Mouse (Mus musculus) heart, adult 11 months (tissue): ENCODE measurements at regions not wholly inside any gene's neighbourhood (a gene's known extent, or its start where the extent isn't known, plus 50 kb on each side); places are given as distances from the start of the nearest gene placed in this dataset.
A peak's percentile ranks its signal among the peaks of the same experiment; 100 is the strongest.
"Not testable (repeated sequence)": the region's sequence is repeated elsewhere in the genome, so short reads cannot be mapped to it uniquely, and the experiment has no call there.

Source experiments
- DNase-seq: peaks from one replicate; pipeline ENCODE4 v3.0.0; 2022

GRCm38 (mm10) chr16:50847693-50848092, 256.7 kb upstream of the Ccdc54 start:
- DNase-seq = no peak

GRCm38 (mm10) chr16:50846505-50846904, 255.6 kb upstream of the Ccdc54 start:
- DNase-seq = no peak

- peak; percentile 91 for DNase-seq
Measured at GRCm38 (mm10) chr16:50841677-50842580, 251.0 kb upstream of the Ccdc54 start.

- no peak for DNase-seq
Measured at GRCm38 (mm10) chr16:50841205-50841604, 250.3 kb upstream of the Ccdc54 start.

GRCm38 (mm10) chr16:50839665-50840064, 248.7 kb upstream of the Ccdc54 start:
- DNase-seq = peak; percentile 83

- no peak for DNase-seq
Measured at GRCm38 (mm10) chr16:50837416-50837815, 246.5 kb upstream of the Ccdc54 start.

GRCm38 (mm10) chr16:50836457-50836856, 245.5 kb upstream of the Ccdc54 start:
- DNase-seq = no peak

GRCm38 (mm10) chr16:50833357-50833756, 242.4 kb upstream of the Ccdc54 start:
- no peak for DNase-seq

- DNase-seq = no peak
Measured at GRCm38 (mm10) chr16:50822352-50822751, 231.4 kb upstream of the Ccdc54 start.

GRCm38 (mm10) chr16:50814626-50815025, 223.7 kb upstream of the Ccdc54 start:
- peak; percentile 76 for DNase-seq

GRCm38 (mm10) chr16:50799145-50799794, 208.3 kb upstream of the Ccdc54 start:
- no peak for DNase-seq

GRCm38 (mm10) chr16:50798095-50798494, 207.1 kb upstream of the Ccdc54 start:
- no peak for DNase-seq

- DNase-seq = no peak
Measured at GRCm38 (mm10) chr16:50792960-50793359, 202.0 kb upstream of the Ccdc54 start.

- peak; percentile 83 for DNase-seq
Measured at GRCm38 (mm10) chr16:50792506-50792905, 201.6 kb upstream of the Ccdc54 start.

- DNase-seq = no peak
Measured at GRCm38 (mm10) chr16:50788702-50789101, 197.7 kb upstream of the Ccdc54 start.

- DNase-seq = no peak
Measured at GRCm38 (mm10) chr16:50786199-50786598, 195.2 kb upstream of the Ccdc54 start.

GRCm38 (mm10) chr16:50785384-50785783, 194.4 kb upstream of the Ccdc54 start:
- no peak for DNase-seq

- no peak for DNase-seq
Measured at GRCm38 (mm10) chr16:50784651-50785228, 193.8 kb upstream of the Ccdc54 start.

GRCm38 (mm10) chr16:50783784-50784650, 193.1 kb upstream of the Ccdc54 start:
- no peak for DNase-seq

- no peak for DNase-seq
Measured at GRCm38 (mm10) chr16:50783240-50783639, 192.3 kb upstream of the Ccdc54 start.

GRCm38 (mm10) chr16:50779030-50779784, 188.3 kb upstream of the Ccdc54 start:
- no peak for DNase-seq

- DNase-seq = not testable (repeated sequence)
Measured at GRCm38 (mm10) chr16:50774699-50775098, 183.7 kb upstream of the Ccdc54 start.
